Mouse (Mus musculus) testis, adult 2 months (tissue): ENCODE results near the gene Olfr165. TPM values are rescaled to one million over a fixed set of nuclear protein-coding genes. Genes with fewer than 3 reads are reported as not detected.
"Not testable (repeated sequence)": the region's sequence is repeated elsewhere in the genome, so short reads cannot be mapped to it uniquely, and the experiment has no call there.

Source experiments
- H3K27ac ChIP-seq: fragments of 200-500 bp; 2 replicates; pipeline ENCODE4 v1.5.1; 2012; ENCODE audit warnings: low read depth, low read length; ENCODE audit not compliant: control insufficient read depth, insufficient read depth
- H3K27me3 ChIP-seq: fragments of 200-500 bp; 2 replicates; pipeline ENCODE4 v1.6.1; 2012; ENCODE audit warnings: mild to moderate bottlenecking, low read length, moderate library complexity; ENCODE audit not compliant: control insufficient read depth, insufficient read depth
- H3K36me3 ChIP-seq: fragments of 200-500 bp; 2 replicates; pipeline ENCODE4 v1.6.1; 2012; ENCODE audit warnings: mild to moderate bottlenecking, low read length; ENCODE audit not compliant: control insufficient read depth, insufficient read depth
- H3K4me1 ChIP-seq: fragments of 200-500 bp; 2 replicates; pipeline ENCODE4 v1.6.1; 2012; ENCODE audit warnings: low read length; ENCODE audit not compliant: control insufficient read depth, insufficient read depth
- H3K4me3 ChIP-seq: fragments of 200-500 bp; 2 replicates; pipeline ENCODE4 v1.5.1; 2012; ENCODE audit warnings: low read depth, mild to moderate bottlenecking, low read length, moderate library complexity, mixed read lengths; ENCODE audit not compliant: control insufficient read depth
- CTCF ChIP-seq: fragments of 200-500 bp; IDR thresholded peaks from 2 replicates; pipeline ENCODE4 v1.5.1; 2012; ENCODE audit warnings: low read depth, mild to moderate bottlenecking, inconsistent platforms, low read length, moderate library complexity; ENCODE audit not compliant: control insufficient read depth, insufficient read depth, insufficient replicate concordance
- POLR2A ChIP-seq: fragments of 200-500 bp; IDR thresholded peaks from 2 replicates; pipeline ENCODE4 v1.6.1; 2012; ENCODE audit warnings: low read depth, mild to moderate bottlenecking, inconsistent platforms, low read length, moderate library complexity; ENCODE audit not compliant: control insufficient read depth
- polyA plus RNA-seq: library from polyadenylated mRNA; depleted of rRNA; stranded (reverse); fragments of >200 nt; gene quantifications from 2 replicates; pipeline ENCODE4 v1.2.3, GENCODE M21; 2012; rRNA removed

Gene Olfr165
- polyA plus RNA-seq: 0.17 and 0.23 TPM in 2 replicates

DNA sequence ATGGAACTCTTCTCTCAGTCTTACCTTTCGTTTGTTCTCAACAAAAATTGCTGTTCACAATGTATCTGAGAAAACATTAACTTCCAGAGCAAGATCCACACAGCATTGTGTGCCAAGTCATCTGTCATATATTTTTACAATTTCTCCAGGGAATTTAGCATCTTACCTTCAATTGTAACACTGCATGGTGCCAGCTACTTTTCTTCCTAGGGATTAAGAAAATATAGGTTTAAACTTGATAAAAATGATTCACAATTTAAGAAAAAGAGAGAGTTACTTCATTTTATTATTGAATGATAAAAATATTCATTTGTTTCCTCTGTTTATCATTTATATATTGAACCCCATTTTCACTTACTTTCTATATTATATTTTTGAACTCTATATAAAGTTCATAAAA lies at the start of gene Olfr165:
Olfr165 (minus strand) TSS at position 101 of the 400 bp plus-strand sequence.
- Histone ChIP-seq H3K36me3 (no peaks in the 10 kb centered on the region), H3K27me3 (no peaks in the 10 kb centered on the region), H3K4me3 (no peak within 1 kb of the TSS), H3K27ac (no peak within 1 kb of the TSS), H3K4me1 (no peaks in the 10 kb centered on the region)
- TF ChIP-seq POLR2A (no peak), CTCF (no peak)

DNA sequence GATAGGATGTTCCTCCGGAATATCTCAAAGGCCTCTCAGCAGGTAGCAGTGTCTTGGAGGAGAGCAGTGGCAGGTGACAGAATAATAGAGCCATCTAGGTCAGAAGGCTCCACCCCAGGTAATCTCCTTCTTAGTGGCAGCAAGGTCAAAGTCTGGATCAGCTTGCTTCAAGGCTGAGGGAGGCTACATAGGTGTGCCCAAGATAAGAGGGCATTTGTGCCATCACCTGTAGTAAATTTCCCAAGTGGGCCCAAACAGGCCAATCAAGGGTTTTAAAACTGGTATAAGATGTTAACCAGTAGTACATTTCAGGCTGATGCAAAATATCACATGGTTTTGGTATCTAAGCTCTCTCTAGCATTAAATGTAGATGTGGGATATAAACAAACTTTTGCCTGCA lies 41.4 kb upstream of the Olfr165 start:
- no peaks in the 10 kb centered on the region for H3K4me1 ChIP-seq
- TF ChIP-seq CTCF (no peak), POLR2A (no peak)
- H3K27me3 ChIP-seq: no peaks in the 10 kb centered on the region
- no peak overlapping the region for H3K4me3 ChIP-seq
- H3K36me3 ChIP-seq: no peaks in the 10 kb centered on the region
- no peak overlapping the region for H3K27ac ChIP-seq

GRCm38 (mm10) chr16:19458741-19459140 lies 35.8 kb upstream of the Olfr165 start:
- not testable (repeated sequence) for H3K27ac ChIP-seq, H3K4me3 ChIP-seq, H3K36me3 ChIP-seq, H3K27me3 ChIP-seq, H3K4me1 ChIP-seq

DNA sequence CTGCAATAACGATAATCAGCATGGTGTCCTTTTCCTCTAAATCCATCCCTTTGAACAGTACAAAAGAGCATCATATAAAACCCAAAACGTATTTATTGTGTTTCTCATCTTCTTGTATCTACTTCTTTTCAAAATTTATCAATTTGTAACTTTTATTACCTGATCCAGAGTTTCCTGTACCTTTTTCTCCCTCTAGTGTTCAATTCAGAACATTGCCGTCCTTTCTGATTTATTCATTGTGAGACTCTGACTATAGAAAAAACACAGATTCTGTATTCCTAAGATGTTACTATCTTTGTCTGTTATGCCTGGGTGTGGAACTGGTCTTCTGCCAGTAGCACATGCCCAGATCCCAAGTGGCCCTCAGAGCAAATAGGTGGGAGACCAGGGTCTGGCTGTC lies 35.0 kb downstream of the Olfr165 start:
- TF ChIP-seq POLR2A: no peak
- TF ChIP-seq CTCF: no peak
- no peak overlapping the region for H3K27ac ChIP-seq
- no peaks in the 10 kb centered on the region for H3K4me1 ChIP-seq
- H3K27me3 ChIP-seq: no peaks in the 10 kb centered on the region
- H3K4me3 ChIP-seq: no peak overlapping the region
- H3K36me3 ChIP-seq: no peaks in the 10 kb centered on the region

Other genes starting within 250 kb of the Olfr165 start
- gene Olfr164, start 109.1 kb downstream of the Olfr165 start, polyA plus RNA-seq: not detected in 2 replicates
- gene Olfr166, start 60.6 kb upstream of the Olfr165 start, polyA plus RNA-seq: 0.02 TPM in 1 of 2 replicates, not detected in the other
- not detected in 2 replicates for gene Olfr167, start 99.1 kb upstream of the Olfr165 start, polyA plus RNA-seq
- gene Olfr168, start 112.4 kb upstream of the Olfr165 start, polyA plus RNA-seq: not detected in 2 replicates
- 0.22 and 0.26 TPM in 2 replicates for gene Olfr169, start 148.7 kb upstream of the Olfr165 start, polyA plus RNA-seq
- not detected in 2 replicates for gene Olfr170, start 188.7 kb upstream of the Olfr165 start, polyA plus RNA-seq
- gene Olfr171, start 206.8 kb upstream of the Olfr165 start, polyA plus RNA-seq: not detected in 2 replicates